ENCODE assay signal across 2 mouse cellular contexts in genomic region chr17:35080710-35081109, GRCm38 (mm10).
TF ChIP-seq lines count a peak whose summit lies in the region.

No protein-coding gene starts in this region.

TF ChIP-seq in CH12.LX, 34 proteins besides CTCF, POLR2A, EP300 and RAD21:
- TF ChIP-seq ZNF384 (IDR thresholded peaks at IDR 0.05; ENCODE audit: low read depth, low read length) (no peak), ZC3H11A (IDR thresholded peaks at IDR 0.05; ENCODE audit: low read depth, low read length) (no peak), GABPA (IDR thresholded peaks at IDR 0.05; ENCODE audit: insufficient replicate concordance, low read depth, low read length) (no peak), JUN (IDR thresholded peaks at IDR 0.05; ENCODE audit: insufficient read depth, low read depth, low read length) (no peak), NELFE (IDR thresholded peaks at IDR 0.05; ENCODE audit: low read depth, low read length) (no peak), MXI1 (IDR thresholded peaks at IDR 0.05; ENCODE audit: low read depth, low read length) (no peak), SMC3 (IDR thresholded peaks at IDR 0.05; ENCODE audit: low read depth, low read length) (no peak), USF2 (conservative IDR thresholded peaks at IDR 0.05; ENCODE audit: low read depth, low read length) (no peak)

TF ChIP-seq in MEL, 35 proteins besides CTCF, POLR2A, EP300 and RAD21:
- TF ChIP-seq ZNF384 (IDR thresholded peaks at IDR 0.05; ENCODE audit: low read depth, low read length) (no peak), SMC3 (IDR thresholded peaks at IDR 0.05; ENCODE audit: low read depth, low read length) (no peak), NELFE (IDR thresholded peaks at IDR 0.05; ENCODE audit: low read depth, low read length) (no peak), TCF12 (IDR thresholded peaks at IDR 0.05; ENCODE audit: low read depth, low read length) (no peak), MYC (IDR thresholded peaks at IDR 0.05; ENCODE audit: low read depth, low read length) (no peak), ETS1 (IDR thresholded peaks at IDR 0.05; ENCODE audit: low read depth, low read length) (0 out of 2 replicates have a peak, but pooled peaks have one; percentile 6), KAT2A (conservative IDR thresholded peaks at IDR 0.05; ENCODE audit: low read depth, low read length) (no peak), USF2 (IDR thresholded peaks at IDR 0.05; ENCODE audit: borderline replicate concordance in 1 of 2, insufficient read depth in 1 of 2, low read depth in 1 of 2, low read length in 2 of 2) (no peak), ELF1 (IDR thresholded peaks at IDR 0.05; ENCODE audit: low read depth, low read length) (no peak), MAX (IDR thresholded peaks at IDR 0.05; ENCODE audit: low read length) (peak; percentile 30; the same call in 1 of the 2 replicates), TAL1 (IDR thresholded peaks at IDR 0.05; ENCODE audit: low read length) (0 out of 2 replicates have a peak, but pooled peaks have one; percentile 25), USF1 (IDR thresholded peaks at IDR 0.05; ENCODE audit: low read depth, low read length) (peak; percentile 71), HCFC1 (IDR thresholded peaks at IDR 0.05; ENCODE audit: low read depth, low read length) (no peak), NRF1 (IDR thresholded peaks at IDR 0.05; ENCODE audit: insufficient read depth, low read depth, low read length, poor library complexity, severe bottlenecking) (no peak)
